Mouse (Mus musculus): ENCODE results near the gene Fbxo5.

Fbxo5 gene

GRCm38 (mm10) chr10:5805243-5805730 lies at the start of gene Fbxo5:
Gene Fbxo5 (minus strand): TSS chr10:5805600.
- peak; percentile 98 to 99 for DNase-seq

- DNase-seq: no peak
Measured at GRCm38 (mm10) chr10:5853290-5853868, 48.0 kb upstream of the Fbxo5 start.

- no peak for DNase-seq
Measured at GRCm38 (mm10) chr10:5846939-5847338, 41.5 kb upstream of the Fbxo5 start.

GRCm38 (mm10) chr10:5841369-5841768 lies 36.0 kb upstream of the Fbxo5 start:
- peak; percentile 73 for DNase-seq

- DNase-seq: no peak
Measured at GRCm38 (mm10) chr10:5826336-5827025, 21.1 kb upstream of the Fbxo5 start.

GRCm38 (mm10) chr10:5824779-5825178 lies 19.4 kb upstream of the Fbxo5 start:
- peak; percentile 15 to 59 for DNase-seq

- DNase-seq: peak; percentile 98
Measured at GRCm38 (mm10) chr10:5823740-5824491, 18.5 kb upstream of the Fbxo5 start, which contains the start of gene Mtrf1l. Gene Mtrf1l (minus strand): TSS chr10:5823910.

- no peak for DNase-seq
Measured at GRCm38 (mm10) chr10:5823291-5823739, 17.9 kb upstream of the Fbxo5 start.

- DNase-seq: no peak
Measured at GRCm38 (mm10) chr10:5818772-5819171, 13.4 kb upstream of the Fbxo5 start.

GRCm38 (mm10) chr10:5815968-5816367 lies 10.6 kb upstream of the Fbxo5 start:
- no peak for DNase-seq

- no peak for DNase-seq
Measured at GRCm38 (mm10) chr10:5813724-5814123, 8.3 kb upstream of the Fbxo5 start.

GRCm38 (mm10) chr10:5807683-5808082 lies 2.3 kb upstream of the Fbxo5 start:
- DNase-seq: no peak

- no peak for DNase-seq
Measured at GRCm38 (mm10) chr10:5806996-5807395, 1.6 kb upstream of the Fbxo5 start.

GRCm38 (mm10) chr10:5806416-5806815 lies 1.0 kb upstream of the Fbxo5 start:
- no peak for DNase-seq

- DNase-seq: peak; percentile 96 to 98
Measured at GRCm38 (mm10) chr10:5805731-5806307, 419 bp upstream of the Fbxo5 start.

- DNase-seq: peak; percentile 24 to 33
Measured at GRCm38 (mm10) chr10:5804691-5805156, 676 bp downstream of the Fbxo5 start.

GRCm38 (mm10) chr10:5803739-5804138 lies 1.7 kb downstream of the Fbxo5 start:
- no peak for DNase-seq

- DNase-seq: peak in 1 of 2 experiments; percentile 13
Measured at GRCm38 (mm10) chr10:5802866-5803265, 2.5 kb downstream of the Fbxo5 start.

GRCm38 (mm10) chr10:5800490-5800889 lies 4.9 kb downstream of the Fbxo5 start:
- DNase-seq: no peak

- DNase-seq: no peak
Measured at GRCm38 (mm10) chr10:5798069-5798468, 7.3 kb downstream of the Fbxo5 start.

- DNase-seq: peak; percentile 77
Measured at GRCm38 (mm10) chr10:5790657-5791056, 14.7 kb downstream of the Fbxo5 start.

GRCm38 (mm10) chr10:5786923-5787322 lies 18.5 kb downstream of the Fbxo5 start:
- DNase-seq: peak; percentile 36 to 47
